ENCODE assay signal across 10 mouse cellular contexts in genomic region chr4:63399691-63400270, GRCm38 (mm10). TPM values are rescaled to one million over a fixed set of nuclear protein-coding genes. Genes with fewer than 3 reads are reported as not detected.
DNase-seq lines count a peak whose midpoint lies in the region; ATAC-seq and TF ChIP-seq lines count a peak whose summit lies in the region.
"Had no signal": no experiment of that assay in that cellular context is flagged by ENCODE, and none has a peak within 500 bp of the region (broad histone marks: within the 10 kb centered on the region; RNA-seq: fewer than 3 reads in every experiment).

No protein-coding gene starts in this region.

- WGBS in heart, adult 2 months, result 53% methylated on average over 8 of the region's 8 CpGs
- WGBS in heart, embryonic 11.5 days (ENCODE audit: insufficient replicate concordance), result 54% methylated on average over 8 of the region's 8 CpGs
- WGBS in spleen, adult 2 months, result 28% methylated on average over 8 of the region's 8 CpGs
- 65% methylated on average over 8 of the region's 8 CpGs for WGBS in intestine, embryonic 16.5 days

- no peaks in the 10 kb centered on the region for H3K79me2 ChIP-seq in heart, adult 2 months (replicated peaks; ENCODE audit: control insufficient read depth, insufficient read depth, low read length)

- H3K27ac ChIP-seq in heart, adult 2 months, result peak overlapping the region; percentile 80
- H3K27ac ChIP-seq in heart, embryonic 11.5 days (ENCODE audit: low read depth, low read length), result no peak overlapping the region
- H3K27ac ChIP-seq in spleen, adult 2 months (ENCODE audit: insufficient read depth, low read length), result peak overlapping the region; percentile 99
- peak overlapping the region; percentile 34 for H3K27ac ChIP-seq in intestine, embryonic 16.5 days (ENCODE audit: low read length)

- no peaks in the 10 kb centered on the region for H3K27me3 ChIP-seq in heart, adult 2 months (ENCODE audit: control insufficient read depth, insufficient read depth, low read length)
- no peaks in the 10 kb centered on the region; the same call in 1 of the 2 replicates for H3K27me3 ChIP-seq in heart, embryonic 11.5 days (ENCODE audit: control insufficient read depth, insufficient read depth, low read length)
- no peaks in the 10 kb centered on the region for H3K27me3 ChIP-seq in spleen, adult 2 months (ENCODE audit: control insufficient read depth, insufficient read depth, low read length)
- H3K27me3 ChIP-seq in intestine, embryonic 16.5 days (replicated peaks; ENCODE audit: control insufficient read depth, insufficient read depth, low read length), result no peaks in the 10 kb centered on the region

- TF ChIP-seq POLR2A in heart, adult 2 months (IDR thresholded peaks at IDR 0.05; ENCODE audit: insufficient read depth, low read depth, low read length), result no peak
- TF ChIP-seq POLR2A in spleen, adult 2 months (IDR thresholded peaks at IDR 0.05; ENCODE audit: low read depth, low read length), result no peak

- ATAC-seq in heart, embryonic 11.5 days (replicated peaks; ENCODE audit: insufficient number of reproducible peaks, low FRiP score, low TSS enrichment), result no peak
- ATAC-seq in intestine, embryonic 16.5 days, result no peak

- H3K4me3 ChIP-seq in heart, adult 2 months, result peak overlapping the region; percentile 20; the same call in 1 of the 2 replicates
- H3K4me3 ChIP-seq in heart, embryonic 11.5 days (ENCODE audit: low read depth, low read length), result no peak overlapping the region
- peak overlapping the region; percentile 49; the same call in 1 of the 2 replicates for H3K4me3 ChIP-seq in spleen, adult 2 months (ENCODE audit: extremely low read depth, insufficient read depth, insufficient read length)
- no peak overlapping the region for H3K4me3 ChIP-seq in intestine, embryonic 16.5 days (ENCODE audit: low read length)

- intact Hi-C loops in heart, adult 2 months (cut with DNase I), result loop anchor here (10.0 kb wide), 1 partner anchor 885 kb away; the partner anchor contains the start of gene Alad

- peak in 1 of 2 experiments; percentile 61 for DNase-seq in heart, adult 2 months
- no peak for DNase-seq in spleen, adult 2 months (ENCODE audit: low read depth in 1 of 2, low spot score in 2 of 2)
- DNase-seq in spleen, postnatal 14 days (ENCODE audit: low spot score in 2 of 2), result no peak
- no peak for DNase-seq in adrenal gland, adult 8-10 months
- no peak for DNase-seq in right cerebral cortex, postnatal 25 days
- no peak for DNase-seq in thymus, postnatal 36 days

- H3K36me3 ChIP-seq in heart, adult 2 months (ENCODE audit: control insufficient read depth, insufficient read depth, low read length), result no peaks in the 10 kb centered on the region
- H3K36me3 ChIP-seq in heart, embryonic 11.5 days (ENCODE audit: control insufficient read depth, insufficient read depth, low read length), result no peaks in the 10 kb centered on the region; the same call in 1 of the 2 replicates
- peaks cover 26% of the 10 kb centered on the region for H3K36me3 ChIP-seq in spleen, adult 2 months (ENCODE audit: control insufficient read depth, insufficient read depth, low read length)
- no peaks in the 10 kb centered on the region for H3K36me3 ChIP-seq in intestine, embryonic 16.5 days (ENCODE audit: control insufficient read depth, insufficient read depth, low read length)

- H3K9ac ChIP-seq in heart, adult 2 months (ENCODE audit: low read depth, low read length), result peak overlapping the region; percentile 24; the same call in 1 of the 2 replicates
- H3K9ac ChIP-seq in heart, embryonic 11.5 days (ENCODE audit: low read depth, low read length), result no peak overlapping the region
- no peak overlapping the region for H3K9ac ChIP-seq in intestine, embryonic 16.5 days (ENCODE audit: low read depth, low read length)

- no peaks in the 10 kb centered on the region for H3K9me3 ChIP-seq in heart, embryonic 11.5 days (replicated peaks; ENCODE audit: control insufficient read depth, low read length)
- no peaks in the 10 kb centered on the region for H3K9me3 ChIP-seq in intestine, embryonic 16.5 days (ENCODE audit: control insufficient read depth, low read length)

- no peak overlapping the region for H3K4me2 ChIP-seq in heart, embryonic 11.5 days
- no peak overlapping the region for H3K4me2 ChIP-seq in intestine, embryonic 16.5 days (ENCODE audit: low read depth, low read length)

- peaks cover 22% of the 10 kb centered on the region for H3K4me1 ChIP-seq in heart, adult 2 months (ENCODE audit: control insufficient read depth, insufficient read depth, low read length)
- H3K4me1 ChIP-seq in heart, embryonic 11.5 days (ENCODE audit: control insufficient read depth, insufficient read depth, low read length), result peaks cover 33% of the 10 kb centered on the region
- peaks cover 31% of the 10 kb centered on the region; the same call in 1 of the 2 replicates for H3K4me1 ChIP-seq in spleen, adult 2 months (ENCODE audit: control insufficient read depth, insufficient read depth, insufficient read length)
- H3K4me1 ChIP-seq in intestine, embryonic 16.5 days (ENCODE audit: control insufficient read depth, insufficient read depth, low read length), result peaks cover 33% of the 10 kb centered on the region

- TF ChIP-seq EP300 in heart, adult 2 months (IDR thresholded peaks at IDR 0.05; ENCODE audit: insufficient read depth, low read depth, low read length), result 0 out of 2 replicates have a peak, but pooled peaks have one; percentile 4

- TF ChIP-seq CTCF in heart, adult 2 months (IDR thresholded peaks at IDR 0.05), result peak; percentile 39
- TF ChIP-seq CTCF in spleen, adult 2 months (IDR thresholded peaks at IDR 0.05; ENCODE audit: extremely low read depth, insufficient read depth, insufficient read length, insufficient replicate concordance), result no peak

RNA-seq across cellular contexts. Expression of gene Akna, which starts 3.4 kb away (rescaled TPM):
- 1 to 10 TPM; 3.5 to 3.9 TPM for total RNA-seq in heart, adult 2 months (2021)
- polyA plus RNA-seq in heart, adult 2 months (2012; rRNA removed), result 3.4 and 4.8 TPM in 2 replicates
- 3.1 and 3.2 TPM in 2 replicates for polyA plus RNA-seq in heart, embryonic 11.5 days (2014; fragmentation: Nextera tagmentation; extraction: Ambion mirVana)
- polyA plus RNA-seq in spleen, adult 2 months (2012; rRNA removed), result 94.1 and 100 TPM in 2 replicates
- polyA plus RNA-seq in intestine, embryonic 16.5 days (2015; fragmentation: Nextera tagmentation; extraction: Ambion mirVana), result 5.3 and 5.4 TPM in 2 replicates
- 1 to 10 TPM; 4.4 to 9.9 (median 7.0) TPM for total RNA-seq in adrenal gland, adult 8-10 months (2022)

RNA-seq across cellular contexts. Expression of gene Orm2, which starts 37.5 kb away (rescaled TPM):
- not detected for total RNA-seq in heart, adult 2 months (2021)
- 0.73 TPM in 1 of 2 replicates, not detected in the other for polyA plus RNA-seq in heart, adult 2 months (2012; rRNA removed)
- polyA plus RNA-seq in heart, embryonic 11.5 days (2014; fragmentation: Nextera tagmentation; extraction: Ambion mirVana), result not detected in 2 replicates
- not detected in 2 replicates for polyA plus RNA-seq in spleen, adult 2 months (2012; rRNA removed)
- polyA plus RNA-seq in intestine, embryonic 16.5 days (2015; fragmentation: Nextera tagmentation; extraction: Ambion mirVana), result not detected in 2 replicates
- total RNA-seq in adrenal gland, adult 8-10 months (2022), result 1 to 10 TPM in 3 of 4 experiments, under 1 TPM in 1; 0.74 to 4.3 (median 2.8) TPM
- total RNA-seq: gastrocnemius, postnatal 4 days had no signal
- polyA plus RNA-seq: limb, embryonic 11.5 days had no signal

RNA-seq across cellular contexts. Expression of gene Orm3, which starts 43.8 kb away (rescaled TPM):
- 1 to 10 TPM; 2.7 to 3.6 TPM for total RNA-seq in heart, adult 2 months (2021)
- 0.41 TPM in 1 of 2 replicates, not detected in the other for polyA plus RNA-seq in heart, adult 2 months (2012; rRNA removed)
- not detected in 2 replicates for polyA plus RNA-seq in heart, embryonic 11.5 days (2014; fragmentation: Nextera tagmentation; extraction: Ambion mirVana)
- not detected in 2 replicates for polyA plus RNA-seq in spleen, adult 2 months (2012; rRNA removed)
- polyA plus RNA-seq in intestine, embryonic 16.5 days (2015; fragmentation: Nextera tagmentation; extraction: Ambion mirVana), result not detected in 2 replicates
- total RNA-seq in adrenal gland, adult 8-10 months (2022), result 10 to 100 TPM in 1 of 4 experiments, 1 to 10 TPM in 3; 6.4 to 14.0 (median 8.7) TPM
- total RNA-seq: gastrocnemius, postnatal 4 days had no signal
- polyA plus RNA-seq: limb, embryonic 11.5 days had no signal

RNA-seq across cellular contexts. Expression of gene Orm1, which starts 55.4 kb away (rescaled TPM):
- under 1 TPM; 0.41 to 0.65 TPM for total RNA-seq in heart, adult 2 months (2021)
- polyA plus RNA-seq in heart, adult 2 months (2012; rRNA removed), result 3.0 and 4.2 TPM in 2 replicates
- not detected in 2 replicates for polyA plus RNA-seq in heart, embryonic 11.5 days (2014; fragmentation: Nextera tagmentation; extraction: Ambion mirVana)
- polyA plus RNA-seq in spleen, adult 2 months (2012; rRNA removed), result 0.43 and 0.53 TPM in 2 replicates
- polyA plus RNA-seq in intestine, embryonic 16.5 days (2015; fragmentation: Nextera tagmentation; extraction: Ambion mirVana), result not detected in 2 replicates
- 10 to 100 TPM; 18.5 to 49.4 (median 27.4) TPM for total RNA-seq in adrenal gland, adult 8-10 months (2022)
- polyA plus RNA-seq: limb, embryonic 11.5 days had no signal

Comparison
In these comparisons a context has a peak if more than half of its experiments do, and no peak if none do; other contexts are left out.
1. H3K4me3 ChIP-seq: peak in heart, adult 2 months (single experiment) and spleen, adult 2 months (single experiment); none in heart, embryonic 11.5 days (single experiment) and intestine, embryonic 16.5 days (single experiment).
2. RNA of gene Akna, which starts 3.4 kb away (polyA plus RNA-seq): 94.1 to 100 TPM in spleen, adult 2 months; 5.3 to 5.4 TPM in intestine, embryonic 16.5 days, 3.4 to 4.8 TPM in heart, adult 2 months and 3.1 to 3.2 TPM in heart, embryonic 11.5 days; every median in the first group is over 10 times any median in the second.